Mouse (Mus musculus) CH12.LX (cell line): Measurements from ENCODE around the gene Abca5.

Experiments
- CTCF ChIP-seq, 2 experiments: IDR thresholded peaks in 1 of 2; conservative IDR thresholded peaks in 1 of 2; 2 replicates each; pipeline ENCODE4 v1.5.1; 2011 to 2012; ENCODE audit warnings: low read depth in 2 of 2, low read length in 2 of 2, improper control_type of control experiment in 1 of 2, inconsistent platforms in 1 of 2, mild to moderate bottlenecking in 1 of 2, moderate library complexity in 1 of 2
- JUND ChIP-seq: conservative IDR thresholded peaks from 2 replicates; pipeline ENCODE4 v1.6.1; 2011; ENCODE audit warnings: low read depth, low read length, improper control_type of control experiment
- KAT2A ChIP-seq: IDR thresholded peaks from 2 replicates; pipeline ENCODE4 v1.6.1; 2012; ENCODE audit warnings: low read length, improper control_type of control experiment, inconsistent platforms; ENCODE audit not compliant: insufficient replicate concordance
- MAZ ChIP-seq: IDR thresholded peaks from 2 replicates; pipeline ENCODE4 v1.6.1; 2012; ENCODE audit warnings: low read depth, mild to moderate bottlenecking, inconsistent platforms, low read length, improper control_type of control experiment, moderate library complexity
- NELFE ChIP-seq: IDR thresholded peaks from 2 replicates; pipeline ENCODE4 v1.6.1; 2011; ENCODE audit warnings: low read depth, low read length, improper control_type of control experiment
- POLR2A ChIP-seq: IDR thresholded peaks from 2 replicates; pipeline ENCODE4 v1.6.1; 2011; ENCODE audit warnings: low read depth, mild to moderate bottlenecking, improper control_type of control experiment, low read length
- SIN3A ChIP-seq: IDR thresholded peaks from 2 replicates; pipeline ENCODE4 v1.6.1; 2012; ENCODE audit warnings: low read length, improper control_type of control experiment, inconsistent platforms
- ZC3H11A ChIP-seq: IDR thresholded peaks from 2 replicates; pipeline ENCODE4 v1.6.1; 2012; ENCODE audit warnings: low read depth, mild to moderate bottlenecking, inconsistent platforms, low read length, improper control_type of control experiment

DNA sequence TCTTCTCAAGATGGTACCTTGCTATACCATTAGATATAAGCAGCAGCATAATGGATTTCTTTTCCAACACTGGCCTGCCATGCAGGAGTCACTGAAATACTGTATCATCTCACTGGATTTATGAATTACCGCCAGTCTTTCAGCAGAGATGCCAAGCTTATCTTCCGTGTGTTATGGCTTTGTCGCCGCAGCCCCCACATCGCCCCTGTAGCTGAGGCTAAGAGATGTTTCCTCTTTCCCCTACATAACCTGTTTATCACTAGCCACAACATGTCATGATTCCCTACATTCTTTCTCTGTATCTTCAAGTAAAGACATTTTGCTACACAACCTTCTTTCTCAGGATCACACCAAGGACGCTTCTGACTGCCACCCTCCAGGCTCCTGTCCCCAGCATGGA is 70.3 kb downstream of the Abca5 start:
- TF ChIP-seq CTCF (conservative IDR thresholded peaks at IDR 0.05 in 1 of 2, IDR thresholded peaks at IDR 0.05 in 1 of 2; ENCODE audit: low read depth in 2 of 2, low read length in 2 of 2), result no peak
- no peak for TF ChIP-seq KAT2A
- TF ChIP-seq POLR2A, result no peak
- no peak for TF ChIP-seq MAZ
- TF ChIP-seq JUND, result no peak
- TF ChIP-seq NELFE, result no peak
- no peak for TF ChIP-seq ZC3H11A
- no peak for TF ChIP-seq SIN3A
